Mouse (Mus musculus) midbrain, postnatal 0 days (tissue): ENCODE results near the gene B3gntl1. TPM values are rescaled to one million over a fixed set of nuclear protein-coding genes. Genes with fewer than 3 reads are reported as not detected.

Source experiments
- ATAC-seq: fragments of 200-750 bp; cut with Nextera tagmentation; 2 replicates; pipeline ENCODE4 v1.8.0; 2017; ENCODE audit warnings: moderate number of reproducible peaks, mild to moderate bottlenecking, moderate TSS enrichment, moderate library complexity; ENCODE audit not compliant: low FRiP score
- DNase-seq: peaks from one replicate; pipeline ENCODE4 v3.0.0-alpha.2; 2015; ENCODE audit warnings: low spot score
- H3K27ac ChIP-seq: fragments of 300-500 bp; sonication (generic); 2 replicates; pipeline ENCODE4 v1.5.1; 2014; ENCODE audit warnings: low read depth, mild to moderate bottlenecking, low read length, mixed read lengths
- H3K27me3 ChIP-seq: fragments of 300-500 bp; sonication (generic); 2 replicates; pipeline ENCODE4 v1.6.1; 2014; ENCODE audit warnings: low read length, control low read depth, mixed read lengths; ENCODE audit not compliant: insufficient read depth
- H3K36me3 ChIP-seq: fragments of 300-500 bp; sonication (generic); 2 replicates; pipeline ENCODE4 v1.6.1; 2014; ENCODE audit warnings: low read length, control low read depth, mixed read lengths; ENCODE audit not compliant: insufficient read depth
- H3K4me1 ChIP-seq: fragments of 300-500 bp; sonication (generic); 2 replicates; pipeline ENCODE4 v1.6.1; 2014; ENCODE audit warnings: mild to moderate bottlenecking, control low read depth, antibody characterized with exemption, low read length, mixed read lengths; ENCODE audit not compliant: insufficient read depth
- H3K4me2 ChIP-seq: fragments of 300-500 bp; sonication (generic); 2 replicates; pipeline ENCODE4 v1.6.1; 2014; ENCODE audit warnings: low read depth, mild to moderate bottlenecking, low read length, mixed read lengths; ENCODE audit not compliant: poor library complexity, severe bottlenecking
- H3K4me3 ChIP-seq: fragments of 300-500 bp; sonication (generic); 2 replicates; pipeline ENCODE4 v1.5.1; 2014; ENCODE audit warnings: low read depth, mild to moderate bottlenecking, low read length, moderate library complexity
- H3K9ac ChIP-seq: fragments of 300-500 bp; sonication (generic); replicated peaks from 2 replicates; pipeline ENCODE4 v1.6.1; 2014; ENCODE audit warnings: mild to moderate bottlenecking, low read length, moderate library complexity, mixed read lengths; ENCODE audit not compliant: poor library complexity, severe bottlenecking
- H3K9me3 ChIP-seq: fragments of 300-500 bp; sonication (generic); 2 replicates; pipeline ENCODE4 v1.6.1; 2016; ENCODE audit warnings: low read length, control low read depth
- CTCF ChIP-seq: IDR thresholded peaks from 2 replicates; pipeline ENCODE4 v1.5.1; 2016; ENCODE audit warnings: antibody characterized with exemption, mild to moderate bottlenecking
- WGBS: fragments of 180-500 bp; shearing (Covaris S2); extraction: QIAGEN DNeasy Blood & Tissue Kit; methylation state at CpG from one replicate; pipeline ENCODE4 v1.1.7; 2014; 5-methylcytosine and 5-hydroxymethylcytosine counted together
- polyA plus RNA-seq: library from polyadenylated mRNA; unstranded; fragments of >200 nt; fragmentation: Nextera tagmentation; extraction: Ambion mirVana; gene quantifications from 2 replicates; pipeline ENCODE4 v1.2.1, GENCODE M21; 2015
- total RNA-seq: library from RNA; depleted of rRNA; stranded (reverse); fragments of >200 nt; gene quantifications from 2 replicates; pipeline ENCODE4 v1.2.3, GENCODE M21; 2014; rRNA removed

The B3gntl1 gene
- total and polyA plus RNA-seq, 2 experiments from 2014 or later: 5.8 to 10.5 TPM

DNA sequence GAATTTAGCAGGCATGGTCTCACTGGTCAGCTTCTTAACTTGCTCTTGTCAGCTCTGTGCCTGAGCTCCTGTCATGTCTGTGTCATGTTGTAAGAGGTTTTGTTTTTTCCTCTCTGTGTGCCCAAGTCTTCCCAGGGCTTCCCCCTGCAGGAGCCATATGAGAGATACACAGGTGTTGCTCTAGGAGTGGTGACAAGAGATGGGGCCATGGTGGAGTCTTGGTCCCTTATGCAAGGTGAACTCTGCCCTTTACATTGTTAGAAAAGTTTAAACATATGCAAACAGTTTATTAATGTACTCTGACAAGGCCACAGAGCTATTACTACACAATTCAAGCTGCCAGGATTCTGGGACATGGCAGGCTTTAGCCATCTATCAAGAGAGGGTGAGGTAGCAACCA is 56.5 kb downstream of the B3gntl1 start:
- no peaks in the 10 kb centered on the region for H3K9me3 ChIP-seq
- no peak for TF ChIP-seq CTCF
- DNase-seq: no peak
- H3K36me3 ChIP-seq: peaks cover 69% of the 10 kb centered on the region
- H3K9ac ChIP-seq: no peak overlapping the region
- no peak overlapping the region for H3K27ac ChIP-seq
- H3K4me3 ChIP-seq: no peak overlapping the region
- no peak overlapping the region for H3K4me2 ChIP-seq
- H3K27me3 ChIP-seq: no peaks in the 10 kb centered on the region
- no peak for ATAC-seq
- H3K4me1 ChIP-seq: no peaks in the 10 kb centered on the region

DNA sequence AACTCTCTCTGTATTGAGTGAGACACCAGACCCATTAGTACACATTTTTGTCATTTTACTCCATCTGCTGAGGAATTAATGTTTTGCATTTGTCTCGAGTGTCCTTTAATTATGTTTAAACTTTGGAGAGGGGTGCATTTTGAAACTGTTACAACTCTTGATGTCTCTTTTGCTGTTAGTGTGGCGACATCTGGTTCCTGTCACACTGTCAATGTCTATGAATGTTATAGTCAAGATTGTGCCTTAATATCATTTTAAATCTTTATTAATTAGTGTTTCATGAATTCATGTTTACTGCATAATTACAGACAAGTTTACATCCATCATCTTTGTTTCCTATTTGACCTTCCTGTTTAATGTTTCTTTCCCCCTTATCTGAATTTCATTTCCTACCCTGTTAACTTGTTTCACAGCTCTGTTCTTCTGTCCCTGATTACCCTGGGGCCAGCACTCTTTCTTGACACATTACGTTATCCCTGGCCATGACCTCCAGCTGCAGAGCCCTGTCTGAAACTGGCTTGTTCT is 56.9 kb downstream of the B3gntl1 start:
- Histone ChIP-seq H3K27ac (no peak overlapping the region), H3K4me1 (no peaks in the 10 kb centered on the region), H3K9ac (no peak overlapping the region), H3K27me3 (no peaks in the 10 kb centered on the region), H3K4me3 (no peak overlapping the region), H3K9me3 (no peaks in the 10 kb centered on the region), H3K36me3 (peaks cover 69% of the 10 kb centered on the region), H3K4me2 (no peak overlapping the region)
- no peak for ATAC-seq
- 91% methylated on average over 3 of the region's 3 CpGs for WGBS
- DNase-seq: no peak
- no peak for TF ChIP-seq CTCF

DNA sequence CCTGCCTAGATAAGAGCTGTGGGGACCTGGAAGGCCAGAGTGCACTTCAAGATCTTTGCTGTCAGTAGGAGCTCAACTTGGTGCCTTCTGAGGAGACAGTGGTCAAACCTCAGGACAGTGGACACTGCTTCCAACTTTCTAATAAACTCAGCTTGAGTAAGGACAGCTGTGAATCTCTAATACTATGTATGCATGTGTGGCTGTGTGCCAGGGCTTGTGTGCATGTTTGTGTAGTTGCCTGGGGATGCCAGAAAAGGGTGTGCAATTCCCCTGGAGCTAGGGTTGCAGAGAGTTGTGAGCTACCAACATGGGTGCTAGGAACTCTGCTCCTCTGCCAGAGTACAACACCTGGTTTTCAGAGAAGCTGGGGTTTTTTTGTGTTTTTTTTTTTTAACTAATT is 62.0 kb downstream of the B3gntl1 start:
- no peak for TF ChIP-seq CTCF

GRCm38 (mm10) chr11:121605604-121606003 is 67.3 kb downstream of the B3gntl1 start:
- Histone ChIP-seq H3K4me1 (no peaks in the 10 kb centered on the region), H3K4me3 (no peak overlapping the region), H3K9ac (no peak overlapping the region), H3K4me2 (no peak overlapping the region), H3K36me3 (peaks cover 54% of the 10 kb centered on the region), H3K9me3 (no peaks in the 10 kb centered on the region), H3K27ac (no peak overlapping the region), H3K27me3 (no peaks in the 10 kb centered on the region)
- WGBS: 96% methylated on average over 6 of the region's 6 CpGs
- no peak for DNase-seq
- ATAC-seq: no peak
- no peak for TF ChIP-seq CTCF

More for the DNA sequence above, 62.0 kb downstream of the B3gntl1 start:
- no peaks in the 10 kb centered on the region for H3K4me1 ChIP-seq
- H3K9me3 ChIP-seq: no peaks in the 10 kb centered on the region
- no peak for DNase-seq
- no peaks in the 10 kb centered on the region for H3K27me3 ChIP-seq
- no peak overlapping the region for H3K4me3 ChIP-seq
- no peak overlapping the region for H3K9ac ChIP-seq
- peaks cover 52% of the 10 kb centered on the region for H3K36me3 ChIP-seq
- no peak for ATAC-seq
- H3K4me2 ChIP-seq: no peak overlapping the region
- no peak overlapping the region for H3K27ac ChIP-seq

DNA sequence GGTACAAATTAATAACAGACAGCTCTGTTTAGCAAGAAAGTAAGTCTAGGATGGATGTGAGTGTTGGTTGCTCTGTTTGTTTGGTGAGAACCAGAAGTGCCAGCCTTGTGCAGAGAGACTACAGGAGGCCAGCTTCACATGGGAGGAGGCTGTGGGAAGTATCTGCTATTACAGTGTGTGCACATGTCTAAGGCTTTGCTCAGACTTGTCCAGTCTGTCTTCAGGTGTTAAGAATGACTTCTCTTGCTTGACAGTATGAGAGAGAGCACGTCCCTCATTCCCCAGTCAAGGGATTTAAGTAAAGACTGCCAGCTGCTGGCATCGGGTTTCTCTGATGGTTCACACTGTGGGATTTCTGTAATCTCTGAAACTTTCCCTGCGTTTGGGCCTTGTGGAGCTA is 71.5 kb downstream of the B3gntl1 start:
- no peaks in the 10 kb centered on the region for H3K9me3 ChIP-seq
- 72% methylated on average over 3 of the region's 3 CpGs for WGBS
- H3K4me3 ChIP-seq: no peak overlapping the region
- no peaks in the 10 kb centered on the region for H3K27me3 ChIP-seq
- DNase-seq (no peak), ATAC-seq (no peak)
- H3K9ac ChIP-seq: no peak overlapping the region
- no peak overlapping the region for H3K27ac ChIP-seq
- peaks cover 49% of the 10 kb centered on the region for H3K36me3 ChIP-seq
- TF ChIP-seq CTCF: no peak
- no peak overlapping the region for H3K4me2 ChIP-seq
- H3K4me1 ChIP-seq: no peaks in the 10 kb centered on the region

- peaks cover 51% of the 10 kb centered on the region for H3K36me3 ChIP-seq
- DNase-seq (no peak), ATAC-seq (no peak)
- no peaks in the 10 kb centered on the region for H3K4me1 ChIP-seq
- no peak overlapping the region for H3K4me3 ChIP-seq
- WGBS: 86% methylated on average over 6 of the region's 6 CpGs
- no peak overlapping the region for H3K9ac ChIP-seq
- no peak for TF ChIP-seq CTCF
- no peaks in the 10 kb centered on the region for H3K27me3 ChIP-seq
- H3K27ac ChIP-seq: no peak overlapping the region
- H3K4me2 ChIP-seq: no peak overlapping the region
- no peaks in the 10 kb centered on the region for H3K9me3 ChIP-seq
Measured at GRCm38 (mm10) chr11:121597254-121597653, 75.7 kb downstream of the B3gntl1 start.

GRCm38 (mm10) chr11:121581856-121582255 is 91.1 kb downstream of the B3gntl1 start:
- no peak for DNase-seq
- Histone ChIP-seq H3K9ac (no peak overlapping the region), H3K4me3 (no peak overlapping the region), H3K27ac (no peak overlapping the region), H3K27me3 (no peaks in the 10 kb centered on the region), H3K9me3 (no peaks in the 10 kb centered on the region), H3K4me1 (no peaks in the 10 kb centered on the region), H3K36me3 (peaks cover 25% of the 10 kb centered on the region), H3K4me2 (no peak overlapping the region)
- no peak for ATAC-seq
- no peak for TF ChIP-seq CTCF

Other genes starting within 250 kb of the B3gntl1 start
- gene Fn3k, start 238.2 kb downstream of the B3gntl1 start, total RNA-seq: 2.2 and 8.2 TPM in 2 replicates
- 3.7 and 3.9 TPM in 2 replicates for gene Fn3k, start 238.2 kb downstream of the B3gntl1 start, polyA plus RNA-seq
- gene Tbcd, start 221.2 kb downstream of the B3gntl1 start, total RNA-seq: 87.9 and 104 TPM in 2 replicates
- gene Tbcd, start 221.2 kb downstream of the B3gntl1 start, polyA plus RNA-seq: 56.5 and 58.4 TPM in 2 replicates
- 0.33 and 0.71 TPM in 2 replicates for gene Zfp750, start 153.8 kb downstream of the B3gntl1 start, total RNA-seq
- 0.22 and 0.35 TPM in 2 replicates for gene Zfp750, start 153.8 kb downstream of the B3gntl1 start, polyA plus RNA-seq
- gene Metrnl, start 28.4 kb upstream of the B3gntl1 start, total RNA-seq: 10.2 and 15.8 TPM in 2 replicates
- 12.5 and 15.4 TPM in 2 replicates for gene Metrnl, start 28.4 kb upstream of the B3gntl1 start, polyA plus RNA-seq
- gene Ptchd3, start 157.1 kb upstream of the B3gntl1 start, total RNA-seq: 0.11 TPM in 1 of 2 replicates, not detected in the other
- gene Ptchd3, start 157.1 kb upstream of the B3gntl1 start, polyA plus RNA-seq: not detected in 2 replicates